Mouse (Mus musculus) left cerebral cortex, postnatal 4 days (tissue): Measurements from ENCODE around the gene Nr6a1. TPM values are rescaled to one million over a fixed set of nuclear protein-coding genes. Genes with fewer than 3 reads are reported as not detected.

ENCODE experiments used
- DNase-seq: peaks from one replicate; pipeline ENCODE4 v3.0.0-alpha.2; 2022
- intact Hi-C: fragments of 180-260 bp; cut with DNase I; formaldehyde crosslinking; loops from one replicate; pipeline ENCODE4 v1.15.1; 2025
- total RNA-seq, 2 experiments: library from RNA; stranded (reverse); gene quantifications; 2 replicates each; pipeline ENCODE4 v1.2.3; 2021

Nr6a1 gene
- total RNA-seq, 2 experiments from 2014 or later = 6.6 TPM

DNA sequence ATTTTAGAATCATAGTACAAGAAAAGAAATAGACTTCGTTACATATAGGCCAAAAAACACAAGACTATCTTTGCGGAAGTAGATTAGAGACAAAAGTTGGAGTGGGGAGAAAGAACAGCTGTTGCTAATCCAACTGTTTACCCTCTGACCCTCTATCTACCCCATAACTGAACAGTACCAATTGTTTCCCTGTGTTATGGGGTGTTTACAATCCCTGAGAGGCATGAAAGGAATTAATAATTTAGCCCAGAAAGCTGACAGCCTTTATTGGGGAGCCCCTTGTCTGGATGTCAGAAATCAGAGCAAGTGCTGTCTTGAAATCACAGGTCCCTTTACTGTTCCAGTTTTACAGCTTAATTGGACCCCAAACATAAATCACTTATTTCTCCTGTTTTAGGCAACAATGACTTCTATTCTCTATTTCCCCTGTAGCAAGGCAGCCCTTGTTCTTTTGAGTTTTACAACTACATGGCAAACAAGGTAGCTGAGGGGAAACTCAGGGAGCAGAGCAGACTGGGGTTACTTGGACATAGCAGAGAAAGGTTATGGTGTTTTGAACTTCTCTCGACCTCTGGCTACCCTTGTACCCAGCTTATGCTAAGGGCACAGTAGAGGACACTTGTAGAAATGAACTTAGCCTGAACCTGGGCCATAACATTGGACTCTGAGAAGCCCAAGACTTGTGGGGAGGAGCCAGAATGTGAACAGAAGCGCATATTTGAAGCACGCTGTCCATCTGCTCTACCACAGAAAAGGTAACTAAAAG, 46.4 kb downstream of the Nr6a1 start:
- no peak for DNase-seq
- intact Hi-C loops = no loop called here

- DNase-seq = no peak
- intact Hi-C loops = no loop called here
These were observed 52.9 kb downstream of the Nr6a1 start for GRCm38 (mm10) chr2:38874544-38875108.

DNA sequence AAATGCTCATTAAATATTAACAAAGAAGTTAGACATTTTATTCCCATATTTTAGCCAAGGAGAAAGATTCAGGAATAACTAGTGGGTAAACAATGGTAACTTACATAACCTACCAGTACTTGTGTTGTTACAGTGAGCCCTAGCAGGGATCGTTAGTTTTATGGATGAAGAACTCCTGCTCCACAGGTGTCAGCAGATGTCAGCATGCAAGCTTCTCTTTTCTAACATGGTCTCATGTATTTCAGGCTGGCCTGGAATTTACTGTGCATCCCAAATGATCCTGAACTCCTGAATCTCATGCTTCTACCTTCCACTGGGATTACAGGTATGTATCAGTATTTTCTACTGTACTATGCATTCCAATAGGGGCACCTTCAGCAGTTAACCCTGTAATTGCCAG, 54.8 kb downstream of the Nr6a1 start:
- intact Hi-C loops = no loop called here
- no peak for DNase-seq

DNA sequence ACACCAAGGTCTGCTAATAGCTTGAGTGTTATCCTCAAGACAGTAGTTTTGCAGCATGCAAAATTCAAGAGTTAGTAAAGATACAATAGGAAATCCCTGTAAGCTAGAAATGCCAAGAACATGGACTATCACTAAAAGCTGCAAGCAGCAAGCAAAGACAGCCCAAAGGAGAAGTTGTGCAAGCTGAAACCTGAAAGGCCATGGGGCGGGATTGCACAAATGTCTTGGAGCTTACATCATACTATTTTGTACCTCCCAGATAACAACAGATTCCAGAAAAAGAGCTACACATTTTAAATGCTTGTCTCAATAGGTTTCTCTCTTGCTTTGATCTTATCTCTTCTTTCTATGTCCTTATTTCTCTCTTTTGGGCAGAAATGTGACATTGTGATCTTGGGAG, 60.8 kb downstream of the Nr6a1 start:
- intact Hi-C loops = no loop called here
- DNase-seq = no peak

DNA sequence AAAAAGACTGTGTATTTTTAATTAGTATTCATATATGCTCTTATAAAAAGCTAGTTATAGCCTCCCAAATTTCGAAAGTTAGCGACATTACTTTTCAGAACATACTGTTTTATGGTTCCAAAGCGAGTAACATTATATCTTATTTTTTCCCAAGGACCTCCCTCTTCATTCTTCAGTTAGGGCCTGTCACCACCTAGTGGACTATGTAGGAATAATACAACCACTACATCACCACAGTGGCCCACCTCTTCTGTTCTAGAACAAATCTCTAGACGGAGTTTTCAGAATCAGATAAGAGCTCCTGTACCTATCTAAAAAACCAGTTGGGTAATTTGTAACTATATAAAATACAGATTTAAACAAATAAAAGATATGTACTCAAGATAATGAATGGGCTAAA, 63.5 kb downstream of the Nr6a1 start:
- intact Hi-C loops = loop anchor here (5.0 kb wide), 2 partner anchors 67 to 222 kb away; partner anchors contain the start of gene Psmb7
- no peak for DNase-seq

DNA sequence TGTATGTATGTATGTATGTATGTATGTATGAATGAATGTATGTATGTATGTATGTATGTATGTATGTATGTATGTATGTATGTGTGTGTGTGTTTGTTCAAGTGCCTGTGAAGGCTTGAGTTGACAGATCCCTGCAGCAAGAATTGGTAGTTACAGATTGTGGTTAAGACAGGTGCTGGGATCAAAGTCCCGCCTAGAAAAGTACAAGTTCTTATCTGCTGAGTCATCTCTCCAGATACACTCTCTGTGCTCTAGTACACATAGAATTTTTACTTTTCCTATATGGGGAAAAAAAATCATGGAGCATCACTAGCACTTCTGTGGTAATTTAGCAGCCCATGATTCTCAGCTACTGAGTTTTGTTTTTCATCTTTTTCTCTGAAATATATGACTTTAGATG, 75.7 kb downstream of the Nr6a1 start:
- intact Hi-C loops = no loop called here
- no peak for DNase-seq

DNA sequence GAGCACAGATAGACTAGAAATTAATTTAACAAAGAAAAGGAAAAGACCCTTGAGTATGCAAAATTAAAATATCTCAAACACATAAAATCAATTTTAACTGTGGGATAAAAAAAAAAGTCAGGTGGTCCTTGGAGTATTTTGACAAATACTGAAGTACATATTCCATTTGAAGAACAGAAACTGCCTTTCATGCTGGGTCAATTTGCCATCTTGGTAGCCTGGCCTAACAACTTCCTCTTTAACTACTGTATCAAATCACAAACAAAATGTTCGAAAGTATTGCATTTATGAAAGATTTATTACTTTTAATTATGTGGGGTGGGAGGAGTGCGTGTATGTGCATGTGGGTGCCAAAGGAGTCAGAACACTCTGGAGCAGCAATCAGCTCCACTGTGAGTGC, 81.2 kb downstream of the Nr6a1 start:
- no peak for DNase-seq
- intact Hi-C loops = no loop called here

DNA sequence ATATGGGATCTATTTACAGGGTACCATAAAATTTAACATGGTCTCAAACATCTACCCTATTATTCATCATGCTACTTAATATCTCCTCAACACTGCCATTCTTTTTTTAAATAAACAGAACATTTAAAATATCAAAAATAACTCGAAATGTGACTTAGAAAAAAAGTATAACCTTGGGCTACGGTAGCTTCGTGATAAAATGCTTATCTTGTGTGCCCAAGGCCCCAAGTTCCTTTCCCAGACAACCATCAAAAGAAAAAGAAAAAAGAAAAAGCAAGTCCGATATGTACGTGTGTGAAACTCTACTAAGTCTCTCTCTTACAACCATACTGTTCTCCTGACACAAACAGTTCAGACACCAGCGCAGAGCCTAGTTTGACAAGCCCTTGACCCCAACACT, 92.0 kb downstream of the Nr6a1 start:
- no peak for DNase-seq
- intact Hi-C loops = no loop called here

GRCm38 (mm10) chr2:38831976-38832375, 95.5 kb downstream of the Nr6a1 start:
- intact Hi-C loops = no loop called here
- no peak for DNase-seq

GRCm38 (mm10) chr2:38829521-38829920, 98.0 kb downstream of the Nr6a1 start:
- intact Hi-C loops = no loop called here
- no peak for DNase-seq

GRCm38 (mm10) chr2:38827801-38828306, 99.6 kb downstream of the Nr6a1 start:
- intact Hi-C loops = no loop called here
- no peak for DNase-seq

DNA sequence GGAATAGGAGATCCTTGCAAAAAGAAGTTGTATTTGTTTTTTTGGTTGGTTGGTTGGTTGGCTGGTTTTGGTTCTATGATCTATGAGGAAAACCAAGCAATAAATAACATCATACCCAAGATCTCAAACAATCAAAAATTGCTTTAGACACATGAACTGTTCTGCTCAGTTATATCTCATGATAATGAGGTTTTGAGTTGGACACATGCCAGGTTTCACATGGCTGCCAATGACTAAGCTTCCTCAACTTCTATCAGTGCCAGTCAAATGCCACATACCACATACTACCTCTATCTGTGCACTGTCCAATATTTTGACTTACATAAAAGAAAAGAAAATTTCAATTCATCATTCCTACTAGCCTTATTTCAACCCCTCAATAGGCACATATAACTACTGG, 101.3 kb downstream of the Nr6a1 start:
- intact Hi-C loops = no loop called here
- no peak for DNase-seq

DNA sequence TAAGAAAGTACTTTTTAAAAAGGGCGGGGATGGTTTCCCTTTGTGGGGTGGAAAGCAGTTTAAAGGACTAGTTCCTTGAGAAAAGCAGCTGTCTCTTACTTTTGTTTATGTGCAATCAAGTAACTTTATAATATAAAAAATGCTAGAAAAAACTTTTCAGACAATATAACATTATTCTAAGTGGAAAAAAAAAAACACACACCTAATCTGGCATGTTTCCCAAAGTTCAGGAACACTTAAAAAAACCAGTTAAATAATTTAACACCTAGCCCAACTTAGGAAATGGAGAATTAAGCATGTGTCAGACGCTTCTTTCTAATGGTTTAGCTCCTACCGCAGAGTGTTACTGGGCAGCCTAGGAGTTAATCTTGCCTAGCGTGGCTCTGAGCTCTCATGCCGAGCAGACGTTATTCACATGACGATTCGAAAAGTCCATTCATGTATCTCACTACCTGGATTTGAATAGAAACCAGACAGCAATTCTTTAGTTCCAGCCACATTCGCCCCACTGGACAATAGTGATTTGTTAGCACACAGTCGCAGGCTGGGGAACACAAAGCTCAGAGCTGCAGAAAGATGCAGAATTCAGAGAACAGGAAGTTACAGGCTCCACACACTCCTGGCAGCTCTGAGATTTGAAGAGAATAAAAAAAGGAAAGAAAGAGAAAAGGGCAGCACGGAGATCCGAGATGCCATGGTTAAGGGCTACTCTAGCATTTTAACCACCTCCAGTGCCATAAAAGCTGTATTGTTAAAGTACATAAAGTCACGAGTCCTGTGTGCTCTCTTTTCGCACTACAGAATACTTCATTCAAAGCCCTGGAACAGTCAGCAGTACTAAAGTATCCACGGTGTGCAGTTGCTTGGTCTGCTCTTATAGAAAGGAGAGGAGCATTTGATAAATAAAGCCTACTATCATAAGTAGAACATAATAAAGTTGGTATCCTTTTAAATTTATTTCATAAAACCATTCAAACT, 102.4 kb downstream of the Nr6a1 start:
- intact Hi-C loops = no loop called here
- no peak for DNase-seq

- DNase-seq = peak; percentile 49
- intact Hi-C loops = no loop called here
These were observed 103.4 kb downstream of the Nr6a1 start for GRCm38 (mm10) chr2:38823912-38824583.

DNA sequence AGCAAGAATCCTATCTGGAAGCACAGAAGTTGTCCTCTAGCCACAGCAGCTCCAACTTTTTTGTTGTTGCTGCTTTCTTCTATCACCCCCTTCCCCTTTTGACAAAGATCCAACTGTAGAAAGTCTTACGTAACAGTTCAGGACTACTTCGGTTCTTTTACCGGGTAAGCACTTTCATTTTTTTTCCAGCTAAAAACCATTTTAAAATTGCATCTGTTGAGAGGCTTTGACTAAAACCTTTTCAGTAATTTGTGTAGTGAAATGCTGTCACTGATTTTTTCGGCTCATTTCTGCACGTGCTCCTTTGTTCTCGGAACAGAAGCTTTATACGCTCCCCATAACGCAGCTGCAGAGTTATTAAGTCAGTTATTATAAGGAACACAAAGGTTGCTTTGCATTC, 104.1 kb downstream of the Nr6a1 start:
- intact Hi-C loops = no loop called here

DNA sequence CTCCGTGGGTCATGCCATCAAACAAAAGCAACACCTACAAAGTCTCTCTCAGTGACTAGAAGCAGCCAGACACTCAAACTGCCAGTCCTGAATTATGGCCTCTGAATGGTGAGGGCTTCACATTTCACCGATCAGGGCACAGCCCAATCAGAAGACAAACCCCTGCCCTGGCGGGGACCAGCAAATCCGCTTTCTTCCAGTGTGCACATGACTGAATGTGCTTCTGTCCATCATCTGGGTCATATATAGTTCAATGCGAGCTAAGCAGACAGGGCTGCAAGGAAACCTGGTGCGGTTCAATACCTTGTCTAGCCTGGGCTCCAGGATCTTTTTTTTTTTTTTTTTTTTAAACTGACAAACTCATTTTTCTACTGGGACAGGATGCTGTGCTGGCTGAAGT, 104.5 kb downstream of the Nr6a1 start:
- intact Hi-C loops = no loop called here
- peak; percentile 70 for DNase-seq

More for the DNA sequence above, 104.1 kb downstream of the Nr6a1 start:
- no peak for DNase-seq

- DNase-seq = no peak
- intact Hi-C loops = no loop called here
These were observed 110.0 kb downstream of the Nr6a1 start for GRCm38 (mm10) chr2:38817487-38817886.

DNA sequence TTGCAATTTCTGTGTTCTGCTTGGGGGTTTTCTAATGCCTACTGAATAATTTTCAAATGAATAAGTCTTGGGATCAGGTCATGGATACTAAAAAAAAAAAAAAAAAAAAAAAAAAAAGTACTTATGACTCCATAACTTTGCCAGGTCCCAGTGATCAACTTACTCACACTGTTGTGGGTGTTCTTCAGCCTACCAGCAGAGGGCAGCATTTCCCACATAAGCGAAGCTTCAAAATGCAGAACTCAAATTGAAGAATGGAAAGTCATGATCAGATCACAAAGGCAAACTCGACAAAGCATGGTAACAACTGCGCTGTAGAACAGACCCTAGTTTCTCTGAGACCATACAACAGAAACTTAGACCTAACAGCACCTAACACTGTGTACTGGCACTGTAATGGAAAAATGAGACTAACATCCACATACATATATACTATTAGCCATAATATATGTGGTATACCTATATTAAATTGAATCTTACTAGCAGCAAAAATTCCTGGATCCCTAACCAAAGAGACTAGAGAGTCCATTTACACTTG, 130.3 kb downstream of the Nr6a1 start:
- peak; percentile 58 for DNase-seq
- intact Hi-C loops = loop anchor here (5.0 to 10.0 kb wide), 2 partner anchors 65 to 198 kb away; partner anchors contain the start of gene Wdr38

- intact Hi-C loops = no loop called here
- no peak for DNase-seq
These were observed 140.2 kb downstream of the Nr6a1 start for GRCm38 (mm10) chr2:38787338-38787737.

DNA sequence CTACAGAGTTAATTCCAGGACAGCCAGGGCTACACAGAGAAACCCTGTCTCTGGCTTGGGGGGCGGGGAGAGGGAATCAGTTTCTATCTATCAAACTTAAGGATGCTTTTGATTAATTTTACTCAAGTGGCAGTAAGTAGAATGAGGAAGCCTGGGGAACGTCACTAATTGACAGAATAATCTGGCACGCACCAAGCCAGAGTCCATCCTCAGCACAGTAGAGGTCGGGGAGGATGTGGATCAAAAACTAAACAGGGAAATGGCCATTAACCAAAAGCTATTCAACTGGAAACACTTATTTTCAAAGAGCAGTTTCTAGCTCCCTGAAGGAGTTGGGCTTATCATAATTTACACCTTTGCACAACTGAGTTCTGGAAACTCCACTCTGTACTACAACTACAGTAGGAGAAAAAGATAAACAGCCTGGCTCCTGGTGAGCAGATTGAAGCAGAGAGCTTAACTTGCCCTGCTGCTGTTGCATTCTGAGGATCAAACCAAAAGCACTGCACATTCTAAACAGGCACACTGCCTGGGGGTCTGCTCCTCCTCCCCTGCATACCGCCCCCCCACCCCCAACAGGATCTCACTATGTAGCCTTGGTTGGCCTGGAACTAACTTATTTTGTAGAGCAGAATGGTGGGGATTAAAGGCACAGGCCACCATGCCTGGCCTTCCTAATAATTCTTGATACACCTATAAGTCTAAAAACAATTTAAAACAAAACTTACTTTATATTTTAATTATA, 141.1 kb downstream of the Nr6a1 start:
- no peak for DNase-seq
- intact Hi-C loops = no loop called here
